Mouse (Mus musculus) midbrain, embryonic 14.5 days (tissue): ENCODE data around the gene Gm8180. TPM values are rescaled to one million over a fixed set of nuclear protein-coding genes. Genes with fewer than 3 reads are reported as not detected.
"Not testable (repeated sequence)": the region's sequence is repeated elsewhere in the genome, so short reads cannot be mapped to it uniquely, and the experiment has no call there.

ENCODE experiments used
- ATAC-seq: fragments of 200-750 bp; cut with Nextera tagmentation; 2 replicates; pipeline ENCODE4 v1.8.0; 2017; ENCODE audit warnings: moderate number of reproducible peaks, moderate library complexity; ENCODE audit not compliant: low FRiP score, low TSS enrichment
- DNase-seq: peaks from one replicate; pipeline ENCODE4 v3.0.0-alpha.2; 2015
- H3K27ac ChIP-seq: fragments of 300-500 bp; sonication (generic); replicated peaks from 2 replicates; pipeline ENCODE4 v1.5.1; 2014; ENCODE audit warnings: mild to moderate bottlenecking, low read depth, low read length, moderate library complexity
- H3K27me3 ChIP-seq: fragments of 300-500 bp; sonication (generic); 2 replicates; pipeline ENCODE4 v1.6.1; 2014; ENCODE audit warnings: low read length, control low read depth, mixed read lengths; ENCODE audit not compliant: control insufficient read depth, insufficient read depth
- H3K36me3 ChIP-seq: fragments of 300-500 bp; sonication (generic); 2 replicates; pipeline ENCODE4 v1.6.1; 2014; ENCODE audit warnings: low read length, control low read depth; ENCODE audit not compliant: control insufficient read depth, insufficient read depth
- H3K4me1 ChIP-seq: fragments of 300-500 bp; sonication (generic); 2 replicates; pipeline ENCODE4 v1.6.1; 2014; ENCODE audit warnings: mild to moderate bottlenecking, antibody characterized with exemption, low read length, control low read depth; ENCODE audit not compliant: control insufficient read depth, insufficient read depth
- H3K4me2 ChIP-seq: fragments of 300-500 bp; sonication (generic); 2 replicates; pipeline ENCODE4 v1.6.1; 2014; ENCODE audit warnings: mild to moderate bottlenecking, low read length, moderate library complexity
- H3K4me3 ChIP-seq: fragments of 300-500 bp; sonication (generic); replicated peaks from 2 replicates; pipeline ENCODE4 v1.5.1; 2014; ENCODE audit warnings: low read depth, low read length
- H3K9ac ChIP-seq: fragments of 300-500 bp; sonication (generic); replicated peaks from 2 replicates; pipeline ENCODE4 v1.6.1; 2014; ENCODE audit warnings: mild to moderate bottlenecking, low read length, moderate library complexity
- H3K9me3 ChIP-seq: fragments of 300-500 bp; sonication (generic); 2 replicates; pipeline ENCODE4 v1.6.1; 2016; ENCODE audit warnings: low read length, control low read depth, mixed read lengths; ENCODE audit not compliant: control insufficient read depth
- WGBS: fragments of 180-500 bp; shearing (Covaris S2); extraction: QIAGEN DNeasy Blood & Tissue Kit; methylation state at CpG from one replicate; pipeline ENCODE4 v1.1.7; 2014; 5-methylcytosine and 5-hydroxymethylcytosine counted together
- polyA plus RNA-seq: library from polyadenylated mRNA; unstranded; fragments of >200 nt; fragmentation: Nextera tagmentation; extraction: Ambion mirVana; gene quantifications from 2 replicates; pipeline ENCODE4 v1.2.1, GENCODE M21; 2014

Gene Gm8180
- polyA plus RNA-seq: not detected in 2 replicates

- H3K36me3 ChIP-seq, H3K27me3 ChIP-seq, H3K9ac ChIP-seq, ATAC-seq, H3K4me2 ChIP-seq, DNase-seq, H3K27ac ChIP-seq, H3K4me1 ChIP-seq, H3K4me3 ChIP-seq, H3K9me3 ChIP-seq: not testable (repeated sequence)
- 94% methylated on average over 3 of the region's 3 CpGs for WGBS
These were observed at the start of gene Gm8180 for GRCm38 (mm10) chr14:43784645-43785044. Gene Gm8180 (minus strand): TSS chr14:43784745.

- H3K27ac ChIP-seq, H3K9ac ChIP-seq, H3K36me3 ChIP-seq, ATAC-seq, H3K4me3 ChIP-seq, H3K4me1 ChIP-seq, DNase-seq, H3K9me3 ChIP-seq, H3K27me3 ChIP-seq, H3K4me2 ChIP-seq: not testable (repeated sequence)
- 52% methylated on average over 1 of the region's 1 CpGs for WGBS
These were observed 45.8 kb upstream of the Gm8180 start for GRCm38 (mm10) chr14:43830385-43830784.

GRCm38 (mm10) chr14:43824176-43824575 lies 39.6 kb upstream of the Gm8180 start:
- H3K27me3 ChIP-seq, H3K27ac ChIP-seq, H3K9ac ChIP-seq, H3K4me2 ChIP-seq, H3K36me3 ChIP-seq, H3K4me3 ChIP-seq, DNase-seq, H3K4me1 ChIP-seq, H3K9me3 ChIP-seq, ATAC-seq: not testable (repeated sequence)
- 91% methylated on average over 6 of the region's 6 CpGs for WGBS

- not testable (repeated sequence) for H3K9me3 ChIP-seq, ATAC-seq, DNase-seq, H3K27ac ChIP-seq, H3K4me1 ChIP-seq, H3K36me3 ChIP-seq, H3K27me3 ChIP-seq, H3K4me3 ChIP-seq, H3K9ac ChIP-seq, H3K4me2 ChIP-seq
- WGBS: 45% methylated on average over 1 of the region's 2 CpGs
These were observed 37.3 kb upstream of the Gm8180 start for GRCm38 (mm10) chr14:43821869-43822268.

- not testable (repeated sequence) for H3K4me1 ChIP-seq, H3K4me3 ChIP-seq, H3K27me3 ChIP-seq, H3K9ac ChIP-seq, H3K36me3 ChIP-seq, H3K27ac ChIP-seq, H3K9me3 ChIP-seq, ATAC-seq, H3K4me2 ChIP-seq
- 73% methylated on average over 8 of the region's 9 CpGs for WGBS
- DNase-seq: peak; percentile 56
These were observed 27.9 kb upstream of the Gm8180 start for GRCm38 (mm10) chr14:43812458-43812857.

- 71% methylated on average over 4 of the region's 4 CpGs for WGBS
- not testable (repeated sequence) for ATAC-seq, H3K9ac ChIP-seq, H3K4me2 ChIP-seq, H3K27ac ChIP-seq, DNase-seq, H3K9me3 ChIP-seq, H3K27me3 ChIP-seq, H3K4me3 ChIP-seq, H3K36me3 ChIP-seq, H3K4me1 ChIP-seq
These were observed 23.6 kb upstream of the Gm8180 start for GRCm38 (mm10) chr14:43808142-43808541.

GRCm38 (mm10) chr14:43804435-43804834 lies 19.9 kb upstream of the Gm8180 start:
- H3K4me1 ChIP-seq, H3K36me3 ChIP-seq, H3K9ac ChIP-seq, ATAC-seq, H3K27me3 ChIP-seq, H3K4me2 ChIP-seq, H3K4me3 ChIP-seq, H3K9me3 ChIP-seq, DNase-seq, H3K27ac ChIP-seq: not testable (repeated sequence)
- WGBS: 19% methylated on average over 7 of the region's 7 CpGs

GRCm38 (mm10) chr14:43796905-43797470 lies 12.4 kb upstream of the Gm8180 start:
- 10% methylated on average over 23 of the region's 23 CpGs for WGBS
- Histone ChIP-seq H3K4me3 (0 out of 2 replicates have a peak overlapping the region, but pooled peaks have one; percentile 12), H3K4me2 (peak overlapping the region; percentile 42)
- H3K27me3 ChIP-seq, H3K4me1 ChIP-seq, H3K9me3 ChIP-seq, H3K27ac ChIP-seq, H3K9ac ChIP-seq, H3K36me3 ChIP-seq: not testable (repeated sequence)
- ATAC-seq (peak; percentile 46), DNase-seq (peak; percentile 1)

GRCm38 (mm10) chr14:43796069-43796904 lies 11.7 kb upstream of the Gm8180 start:
- H3K27me3 ChIP-seq: no peaks in the 10 kb centered on the region
- no peak overlapping the region for H3K27ac ChIP-seq
- no peak overlapping the region for H3K9ac ChIP-seq
- H3K9me3 ChIP-seq: no peaks in the 10 kb centered on the region
- ATAC-seq: peak; percentile 68
- no peaks in the 10 kb centered on the region for H3K4me1 ChIP-seq
- H3K36me3 ChIP-seq: no peaks in the 10 kb centered on the region
- H3K4me2 ChIP-seq: peak overlapping the region; percentile 42
- DNase-seq: peak; percentile 1
- H3K4me3 ChIP-seq: 0 out of 2 replicates have a peak overlapping the region, but pooled peaks have one; percentile 12
- 21% methylated on average over 14 of the region's 14 CpGs for WGBS
